Mouse (Mus musculus): ENCODE results near the gene Kiss1r.

- TF ChIP-seq CTCF (IDR thresholded peaks at IDR 0.05; ENCODE audit: low read depth, low read length) (no peak), POLR2A (IDR thresholded peaks at IDR 0.05; ENCODE audit: borderline replicate concordance, low read depth, low read length) (no peak)
Observed at GRCm38 (mm10) chr10:79933145-79933679, 16.4 kb downstream of the Kiss1r start.

Data from bone marrow macrophage, adult 2 months (primary cell).